Mouse (Mus musculus): ENCODE measurements around the gene Rb1. TPM values are rescaled to one million over a fixed set of nuclear protein-coding genes. Genes with fewer than 3 reads are reported as not detected.

Rb1 gene
- polyA plus RNA-seq, 1 experiment from 2014 or later: 12.5 TPM

DNA sequence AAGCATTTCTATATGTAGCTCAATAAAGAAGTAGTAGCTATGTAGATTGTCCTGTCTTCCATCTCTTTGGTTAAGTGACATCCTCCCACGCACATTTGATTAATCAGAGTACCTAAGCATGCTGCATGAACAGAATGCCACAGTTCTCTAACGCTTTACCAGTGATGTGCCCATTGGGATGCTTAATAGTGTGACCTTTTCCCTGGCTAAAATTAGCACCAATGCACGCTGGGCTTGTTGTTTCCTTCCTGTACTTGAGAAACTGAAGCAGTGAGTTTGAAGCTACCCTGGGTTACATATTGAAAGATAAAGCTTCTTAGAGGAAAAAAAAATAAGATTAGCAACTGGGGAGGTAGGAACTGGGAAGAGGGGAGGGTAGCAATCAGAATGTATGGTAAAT lies 121.6 kb downstream of the Rb1 start:
- peaks cover 18% of the 10 kb centered on the region for H3K4me1 ChIP-seq
- H3K27me3 ChIP-seq (replicated peaks): no peaks in the 10 kb centered on the region
- ATAC-seq (ENCODE audit: extremely low read depth, insufficient number of reproducible peaks, low FRiP score, low TSS enrichment): no peak
- H3K27ac ChIP-seq (replicated peaks): no peak overlapping the region
- WGBS: 45% methylated on average over 3 of the region's 3 CpGs
- H3K4me2 ChIP-seq: no peak overlapping the region
- no peaks in the 10 kb centered on the region for H3K9me3 ChIP-seq
- H3K4me3 ChIP-seq: no peak overlapping the region
- no peak overlapping the region for H3K9ac ChIP-seq
- H3K36me3 ChIP-seq: peaks cover under 1% of the 10 kb centered on the region

DNA sequence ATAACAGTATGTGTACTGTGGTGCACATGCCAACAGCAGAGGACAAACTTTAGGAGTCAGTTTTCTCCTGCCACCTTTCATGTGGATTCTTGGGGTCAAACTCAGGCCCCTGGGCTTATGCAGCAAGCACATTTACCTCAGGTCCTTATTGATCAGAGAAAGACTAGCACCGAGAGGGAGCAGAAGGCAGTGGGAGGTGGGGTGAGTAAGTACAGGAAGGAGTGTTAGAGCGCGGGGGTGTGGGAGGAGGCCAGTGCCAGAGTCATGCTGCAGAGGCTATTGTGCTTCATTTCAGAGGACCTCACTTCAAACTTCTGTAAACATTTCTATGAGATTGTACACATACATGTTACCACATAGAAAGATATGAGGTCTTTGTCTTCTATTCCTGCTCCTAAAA lies 124.2 kb downstream of the Rb1 start:
- ATAC-seq (ENCODE audit: extremely low read depth, insufficient number of reproducible peaks, low FRiP score, low TSS enrichment): no peak
- Histone ChIP-seq H3K4me1 (peaks cover 21% of the 10 kb centered on the region), H3K27me3 (replicated peaks) (no peaks in the 10 kb centered on the region), H3K9me3 (no peaks in the 10 kb centered on the region), H3K27ac (replicated peaks) (no peak overlapping the region), H3K36me3 (peaks cover 22% of the 10 kb centered on the region), H3K9ac (no peak overlapping the region), H3K4me3 (no peak overlapping the region), H3K4me2 (no peak overlapping the region)
- WGBS: 44% methylated on average over 3 of the region's 3 CpGs

DNA sequence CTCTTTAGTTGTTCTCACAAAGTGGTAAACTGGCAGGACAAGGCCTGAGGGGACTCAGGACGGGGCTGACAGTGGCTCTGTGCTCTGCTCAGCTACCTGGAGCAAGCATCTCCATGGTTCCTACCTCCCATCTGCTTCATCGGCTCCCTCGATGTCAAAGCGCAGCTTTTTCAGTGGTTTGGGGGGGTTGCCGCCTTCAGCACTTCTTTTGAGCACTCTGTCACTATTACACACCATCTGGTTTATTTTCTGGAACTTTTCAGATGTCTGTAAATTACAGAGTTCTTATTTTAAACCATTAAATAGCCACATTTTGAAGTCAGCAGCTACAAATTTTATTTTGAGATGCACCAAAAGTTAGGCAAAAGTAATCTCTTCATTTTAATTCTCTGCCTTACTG lies 126.6 kb downstream of the Rb1 start:
- no peaks in the 10 kb centered on the region for H3K27me3 ChIP-seq (replicated peaks)
- H3K9me3 ChIP-seq: no peaks in the 10 kb centered on the region
- ATAC-seq (ENCODE audit: extremely low read depth, insufficient number of reproducible peaks, low FRiP score, low TSS enrichment): no peak
- peaks cover 11% of the 10 kb centered on the region for H3K4me1 ChIP-seq
- no peak overlapping the region for H3K9ac ChIP-seq
- H3K36me3 ChIP-seq: peaks cover 35% of the 10 kb centered on the region
- H3K4me2 ChIP-seq: no peak overlapping the region
- no peak overlapping the region for H3K4me3 ChIP-seq
- 60% methylated on average over 5 of the region's 5 CpGs for WGBS
- H3K27ac ChIP-seq (replicated peaks): no peak overlapping the region

DNA sequence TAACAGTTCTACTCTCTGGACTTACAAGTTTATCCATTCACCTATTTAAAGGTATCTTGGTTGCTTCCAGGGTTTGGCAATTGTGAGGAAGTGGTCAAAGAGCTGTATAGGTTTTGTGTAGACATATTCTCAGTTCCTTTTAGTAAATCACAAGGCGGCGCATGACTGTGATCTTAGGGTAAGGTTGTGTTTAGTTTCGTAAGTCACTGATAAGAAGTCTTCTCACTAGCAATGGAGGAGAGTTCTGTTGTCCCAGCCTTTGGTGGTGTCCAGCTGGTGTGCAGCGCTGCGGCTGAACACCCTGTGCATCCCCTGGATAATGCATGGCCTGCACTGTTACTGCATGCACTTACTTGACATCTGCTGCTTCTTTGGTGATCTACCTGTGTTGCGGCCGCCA lies 138.7 kb downstream of the Rb1 start:
- Histone ChIP-seq H3K36me3 (peaks cover 48% of the 10 kb centered on the region), H3K27ac (replicated peaks) (no peak overlapping the region), H3K4me3 (no peak overlapping the region), H3K9ac (no peak overlapping the region), H3K4me1 (peaks cover under 1% of the 10 kb centered on the region), H3K4me2 (no peak overlapping the region), H3K27me3 (replicated peaks) (no peaks in the 10 kb centered on the region), H3K9me3 (0 out of 2 replicates have a peak, but pooled peaks cover 4% of the 10 kb centered on the region)
- WGBS: 86% methylated on average over 7 of the region's 7 CpGs
- no peak for ATAC-seq (ENCODE audit: extremely low read depth, insufficient number of reproducible peaks, low FRiP score, low TSS enrichment)

DNA sequence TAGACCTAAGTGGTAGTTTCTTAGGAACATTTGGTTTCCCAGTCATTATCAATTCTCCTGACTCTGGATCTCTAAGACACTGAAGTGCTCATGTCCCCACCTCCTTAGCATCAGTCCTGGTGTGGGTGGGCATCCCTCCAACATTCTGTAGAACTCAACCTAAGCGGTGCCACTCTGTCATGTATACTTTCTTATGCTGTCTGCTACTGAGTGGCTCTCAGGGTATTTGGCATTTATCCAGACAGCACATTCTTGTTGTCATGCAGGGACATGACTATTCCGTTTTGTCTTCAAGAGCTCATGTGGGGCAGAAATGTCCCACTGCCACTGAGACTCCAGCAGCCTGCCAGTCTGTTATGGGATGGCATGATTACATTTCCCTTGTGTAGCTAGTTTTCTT lies 144.5 kb downstream of the Rb1 start:
- Histone ChIP-seq H3K4me3 (no peak overlapping the region), H3K9ac (no peak overlapping the region), H3K4me2 (no peak overlapping the region), H3K27me3 (replicated peaks) (no peaks in the 10 kb centered on the region), H3K27ac (replicated peaks) (peak overlapping the region; percentile 48), H3K4me1 (peaks cover 32% of the 10 kb centered on the region), H3K36me3 (peaks cover 86% of the 10 kb centered on the region), H3K9me3 (0 out of 2 replicates have a peak, but pooled peaks cover 4% of the 10 kb centered on the region)
- WGBS: 27% methylated on average over 2 of the region's 2 CpGs
- ATAC-seq (ENCODE audit: extremely low read depth, insufficient number of reproducible peaks, low FRiP score, low TSS enrichment): no peak

DNA sequence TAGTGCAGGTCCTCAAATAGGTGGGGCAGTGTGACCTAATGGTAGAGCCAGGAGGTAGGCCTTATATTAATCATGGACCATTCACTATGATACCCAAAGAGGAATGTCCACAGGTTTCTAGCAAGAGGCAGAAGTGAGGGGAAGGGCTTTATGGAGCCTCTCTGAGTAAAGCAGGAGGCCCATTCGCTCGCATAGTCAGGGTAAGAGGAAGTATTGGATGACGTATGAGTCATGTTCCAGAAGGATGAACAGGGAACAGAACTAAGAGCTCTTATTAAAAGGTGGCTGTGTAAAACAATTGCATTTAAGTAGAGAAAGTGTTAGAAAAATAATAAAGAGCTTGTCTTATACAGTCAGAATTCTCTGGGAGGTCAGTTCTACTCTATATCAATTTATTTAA lies 145.0 kb downstream of the Rb1 start:
- H3K27me3 ChIP-seq (replicated peaks): no peaks in the 10 kb centered on the region
- no peak for ATAC-seq (ENCODE audit: extremely low read depth, insufficient number of reproducible peaks, low FRiP score, low TSS enrichment)
- H3K4me2 ChIP-seq: no peak overlapping the region
- H3K9me3 ChIP-seq: 0 out of 2 replicates have a peak, but pooled peaks cover 4% of the 10 kb centered on the region
- H3K4me3 ChIP-seq: no peak overlapping the region
- peak overlapping the region; percentile 42; the same call in 1 of the 2 replicates for H3K27ac ChIP-seq (replicated peaks)
- H3K4me1 ChIP-seq: peaks cover 32% of the 10 kb centered on the region
- 65% methylated on average over 3 of the region's 3 CpGs for WGBS
- H3K9ac ChIP-seq: no peak overlapping the region
- peaks cover 84% of the 10 kb centered on the region for H3K36me3 ChIP-seq

DNA sequence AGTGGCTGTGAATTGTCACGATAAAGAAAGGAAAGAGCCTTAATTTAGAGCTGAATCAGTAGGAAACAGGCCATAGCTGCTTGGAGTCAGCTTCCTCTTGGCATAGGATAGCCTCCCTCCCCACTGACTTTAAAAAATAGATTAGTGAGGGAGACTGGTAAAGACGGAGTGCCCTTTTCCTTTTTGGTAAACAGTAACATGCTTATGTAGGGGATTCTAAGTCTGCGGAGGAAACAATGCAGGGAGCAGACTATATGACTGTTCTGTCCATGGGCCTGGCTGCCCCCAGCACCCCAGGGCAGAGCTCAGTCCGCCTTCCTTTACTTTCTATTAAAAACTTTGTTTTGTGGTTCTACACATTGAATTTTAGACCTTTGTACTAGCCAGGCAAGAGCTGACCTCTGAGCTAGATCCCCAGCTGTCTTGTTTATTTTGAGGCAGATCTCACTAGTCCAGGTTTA lies 146.4 kb downstream of the Rb1 start:
- peaks cover 82% of the 10 kb centered on the region for H3K36me3 ChIP-seq

DNA sequence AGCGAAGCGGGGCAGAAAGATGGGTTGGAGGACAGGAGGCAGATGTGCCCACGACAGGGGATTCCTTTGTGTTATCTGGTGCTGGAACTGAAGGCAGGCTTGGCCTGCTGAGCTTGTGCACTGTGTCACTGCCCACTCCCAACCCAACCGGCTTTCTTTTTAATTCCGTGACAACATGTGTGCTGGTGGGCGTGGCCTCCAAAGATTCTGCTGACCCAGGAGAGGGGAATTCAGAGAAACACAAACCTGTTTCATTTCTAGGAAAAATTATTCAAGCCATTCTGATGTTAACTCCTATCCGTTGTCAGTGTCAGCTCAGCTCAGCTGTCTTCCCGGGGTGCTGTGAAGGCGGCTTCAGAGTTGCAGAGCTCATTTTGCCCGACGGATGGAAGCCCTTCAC lies 147.7 kb downstream of the Rb1 start:
- H3K4me3 ChIP-seq: no peak overlapping the region
- peaks cover 52% of the 10 kb centered on the region for H3K4me1 ChIP-seq
- H3K4me2 ChIP-seq: no peak overlapping the region
- H3K9ac ChIP-seq: no peak overlapping the region
- WGBS: 75% methylated on average over 11 of the region's 11 CpGs
- ATAC-seq (ENCODE audit: extremely low read depth, insufficient number of reproducible peaks, low FRiP score, low TSS enrichment): no peak
- no peak overlapping the region for H3K27ac ChIP-seq (replicated peaks)
- peaks cover 83% of the 10 kb centered on the region for H3K36me3 ChIP-seq
- H3K9me3 ChIP-seq: no peaks in the 10 kb centered on the region
- H3K27me3 ChIP-seq (replicated peaks): no peaks in the 10 kb centered on the region

More for the DNA sequence above, 146.4 kb downstream of the Rb1 start:
- Histone ChIP-seq H3K27me3 (replicated peaks) (no peaks in the 10 kb centered on the region), H3K9me3 (no peaks in the 10 kb centered on the region), H3K4me1 (peaks cover 42% of the 10 kb centered on the region), H3K9ac (no peak overlapping the region), H3K4me2 (no peak overlapping the region), H3K27ac (replicated peaks) (peak overlapping the region; percentile 70), H3K4me3 (no peak overlapping the region)
- ATAC-seq (ENCODE audit: extremely low read depth, insufficient number of reproducible peaks, low FRiP score, low TSS enrichment): peak; percentile 44; the same call in 1 of the 2 replicates
- 61% methylated on average over 4 of the region's 4 CpGs for WGBS

DNA sequence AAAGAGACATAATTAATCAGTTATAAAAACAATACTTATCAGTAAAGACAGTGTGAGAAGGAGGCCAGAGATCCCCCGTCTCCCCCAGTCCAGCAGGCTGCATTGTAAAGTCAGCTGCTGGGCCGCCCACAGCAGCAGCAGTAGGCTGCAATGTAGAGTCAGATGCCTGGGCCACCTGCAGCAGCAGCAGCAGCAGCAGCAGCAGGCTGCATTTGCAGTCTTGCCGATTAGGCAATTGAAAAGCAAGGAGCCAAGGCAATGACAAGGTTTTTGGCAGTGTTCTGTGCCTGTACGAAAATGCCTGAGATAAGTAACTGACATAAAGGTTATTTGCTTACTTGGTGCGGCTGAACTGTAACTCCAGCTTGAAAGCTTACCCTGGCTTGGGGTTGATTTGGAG lies 149.4 kb downstream of the Rb1 start:
- Histone ChIP-seq H3K4me3 (no peak overlapping the region), H3K27ac (replicated peaks) (no peak overlapping the region; the same call in 1 of the 2 replicates), H3K27me3 (replicated peaks) (no peaks in the 10 kb centered on the region), H3K9ac (no peak overlapping the region), H3K36me3 (peaks cover 80% of the 10 kb centered on the region), H3K4me2 (no peak overlapping the region), H3K4me1 (peaks cover 45% of the 10 kb centered on the region), H3K9me3 (no peaks in the 10 kb centered on the region)
- no peak for ATAC-seq (ENCODE audit: extremely low read depth, insufficient number of reproducible peaks, low FRiP score, low TSS enrichment)
- WGBS: 61% methylated on average over 5 of the region's 5 CpGs

DNA sequence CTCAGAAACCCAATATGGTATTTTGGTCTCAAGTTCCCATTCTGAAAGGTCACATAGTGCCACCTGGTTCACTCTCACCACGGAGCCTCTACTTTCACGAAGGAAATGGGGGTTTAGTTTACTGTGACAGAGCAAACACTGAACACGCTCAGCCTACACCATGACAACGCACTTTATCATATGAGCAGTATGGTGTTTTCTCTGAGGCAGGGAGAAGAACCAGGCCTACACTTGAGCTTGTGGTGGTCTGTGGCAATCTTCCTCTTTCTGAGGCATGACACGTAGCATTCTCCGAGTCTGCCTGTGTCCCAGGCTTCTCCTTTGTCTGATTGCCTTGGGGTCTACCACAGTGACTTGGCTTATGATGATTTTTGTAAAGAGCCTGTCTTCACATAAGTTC lies 149.8 kb downstream of the Rb1 start:
- no peak overlapping the region for H3K4me2 ChIP-seq
- ATAC-seq (ENCODE audit: extremely low read depth, insufficient number of reproducible peaks, low FRiP score, low TSS enrichment): no peak
- H3K9me3 ChIP-seq: no peaks in the 10 kb centered on the region
- peaks cover 41% of the 10 kb centered on the region for H3K4me1 ChIP-seq
- H3K4me3 ChIP-seq: no peak overlapping the region
- 68% methylated on average over 6 of the region's 6 CpGs for WGBS
- H3K36me3 ChIP-seq: peaks cover 82% of the 10 kb centered on the region
- no peaks in the 10 kb centered on the region for H3K27me3 ChIP-seq (replicated peaks)
- peak overlapping the region; percentile 28; the same call in 1 of the 2 replicates for H3K27ac ChIP-seq (replicated peaks)
- no peak overlapping the region for H3K9ac ChIP-seq

DNA sequence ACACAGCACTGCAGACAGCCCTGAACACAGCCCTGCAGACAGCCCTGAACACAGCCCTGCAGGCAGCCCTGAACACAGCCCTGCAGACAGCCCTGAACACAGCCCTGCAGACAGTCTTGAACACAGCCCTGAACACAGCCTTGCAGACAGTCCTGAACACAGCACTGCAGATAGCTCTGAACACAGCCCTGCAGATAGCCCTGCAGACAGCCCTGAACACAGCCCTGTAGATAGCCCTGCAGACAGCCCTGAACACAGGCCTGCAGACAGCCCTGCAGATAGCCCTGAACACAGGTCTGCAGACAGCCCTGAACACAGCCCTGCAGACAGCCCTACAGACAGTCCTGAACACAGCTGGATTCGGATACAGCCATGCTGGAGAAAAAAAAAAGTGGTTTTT lies 150.6 kb downstream of the Rb1 start:
- peak overlapping the region; percentile 19; the same call in 1 of the 2 replicates for H3K9ac ChIP-seq
- peaks cover 35% of the 10 kb centered on the region for H3K4me1 ChIP-seq
- H3K9me3 ChIP-seq: no peaks in the 10 kb centered on the region
- H3K4me2 ChIP-seq: no peak overlapping the region
- H3K27ac ChIP-seq (replicated peaks): peak overlapping the region; percentile 65
- H3K36me3 ChIP-seq: peaks cover 87% of the 10 kb centered on the region
- H3K4me3 ChIP-seq: no peak overlapping the region
- WGBS: 75% methylated on average over 1 of the region's 1 CpGs
- ATAC-seq (ENCODE audit: extremely low read depth, insufficient number of reproducible peaks, low FRiP score, low TSS enrichment): no peak
- H3K27me3 ChIP-seq (replicated peaks): no peaks in the 10 kb centered on the region
